Mouse (Mus musculus) E14TG2a.4 (cell line): Measurements from ENCODE around the gene Gusb.
"Not testable (repeated sequence)": the region's sequence is repeated elsewhere in the genome, so short reads cannot be mapped to it uniquely, and the experiment has no call there.

Experiments
- CTCF ChIP-seq: conservative IDR thresholded peaks from 2 replicates; pipeline ENCODE4 v1.5.1; 2014; ENCODE audit warnings: low read length
- NANOG ChIP-seq: IDR thresholded peaks from 2 replicates; pipeline ENCODE4 v1.6.1; 2014; ENCODE audit warnings: borderline replicate concordance, low read length, mixed read lengths
- POU5F1 ChIP-seq: IDR thresholded peaks from 2 replicates; pipeline ENCODE4 v1.6.1; 2014; ENCODE audit warnings: low read length, borderline replicate concordance

DNA sequence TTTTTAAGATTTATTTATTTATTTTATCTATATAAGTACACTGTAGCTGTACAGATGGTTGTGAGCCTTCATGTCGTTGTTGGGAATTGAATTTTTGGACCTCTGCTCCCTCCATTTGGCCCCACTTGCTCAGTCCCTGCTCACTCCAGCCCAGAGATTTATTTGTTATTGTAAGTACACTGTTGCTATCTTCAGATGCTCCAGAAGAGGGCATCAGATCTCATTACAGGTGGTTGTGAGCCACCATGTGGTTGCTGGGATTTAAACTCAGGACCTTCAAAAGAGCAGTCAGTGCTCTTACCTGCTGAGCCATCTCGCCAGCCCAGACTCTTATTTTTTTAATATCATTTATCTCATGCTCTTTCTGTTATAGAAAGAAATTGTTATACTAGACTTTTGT is 33.5 kb upstream of the Gusb start:
- TF ChIP-seq CTCF: peak; percentile 31
- not testable (repeated sequence) for TF ChIP-seq POU5F1, NANOG
